Mouse (Mus musculus) splenic B cell, adult 2 months (primary cell): ENCODE data around the gene Oard1.

ENCODE experiments used
- DNase-seq: peaks from one replicate; pipeline ENCODE4 v3.0.0-alpha.2; 2011; ENCODE audit warnings: low read depth, low spot score
- H3K27me3 ChIP-seq: 2 replicates; pipeline ENCODE4 v1.6.1; 2012; ENCODE audit warnings: mild to moderate bottlenecking, low read length, moderate library complexity, mixed read lengths; ENCODE audit not compliant: control insufficient read depth, poor library complexity, insufficient read depth, severe bottlenecking
- H3K36me3 ChIP-seq: 2 replicates; pipeline ENCODE4 v1.6.1; 2012; ENCODE audit warnings: mild to moderate bottlenecking, low read length, moderate library complexity, mixed read lengths; ENCODE audit not compliant: control insufficient read depth, poor library complexity, insufficient read depth, severe bottlenecking

Gene Oard1

GRCm38 (mm10) chr17:48409380-48410298 is at the start of gene Oard1, which contains the start of gene Nfya:
Gene Oard1, plus strand, starts transcription at chr17:48410014.
Gene Nfya, minus strand, starts transcription at chr17:48409906.
- Histone ChIP-seq H3K36me3 (peaks cover 8% of the 10 kb centered on the region), H3K27me3 (no peaks in the 10 kb centered on the region)
- peak; percentile 100 for DNase-seq

GRCm38 (mm10) chr17:48360462-48360861 is 49.4 kb upstream of the Oard1 start:
- Histone ChIP-seq H3K27me3 (no peaks in the 10 kb centered on the region), H3K36me3 (no peaks in the 10 kb centered on the region)
- DNase-seq: no peak

GRCm38 (mm10) chr17:48362346-48362745 is 47.5 kb upstream of the Oard1 start:
- no peaks in the 10 kb centered on the region for H3K27me3 ChIP-seq
- DNase-seq: no peak
- H3K36me3 ChIP-seq: no peaks in the 10 kb centered on the region

- no peaks in the 10 kb centered on the region for H3K27me3 ChIP-seq
Observed at GRCm38 (mm10) chr17:48362966-48363365, 46.8 kb upstream of the Oard1 start.

GRCm38 (mm10) chr17:48363421-48363965 is 46.3 kb upstream of the Oard1 start:
- H3K27me3 ChIP-seq: no peaks in the 10 kb centered on the region
- DNase-seq: no peak
- H3K36me3 ChIP-seq: no peaks in the 10 kb centered on the region

More at GRCm38 (mm10) chr17:48362966-48363365, 46.8 kb upstream of the Oard1 start:
- no peaks in the 10 kb centered on the region for H3K36me3 ChIP-seq
- DNase-seq: no peak

GRCm38 (mm10) chr17:48365511-48366155 is 44.2 kb upstream of the Oard1 start:
- Histone ChIP-seq H3K36me3 (no peaks in the 10 kb centered on the region), H3K27me3 (no peaks in the 10 kb centered on the region)
- no peak for DNase-seq

GRCm38 (mm10) chr17:48366806-48367205 is 43.0 kb upstream of the Oard1 start:
- DNase-seq: no peak
- Histone ChIP-seq H3K27me3 (no peaks in the 10 kb centered on the region), H3K36me3 (no peaks in the 10 kb centered on the region)

- DNase-seq: no peak
- Histone ChIP-seq H3K36me3 (no peaks in the 10 kb centered on the region), H3K27me3 (no peaks in the 10 kb centered on the region)
Observed at GRCm38 (mm10) chr17:48371621-48372020, 38.2 kb upstream of the Oard1 start.

GRCm38 (mm10) chr17:48372987-48373386 is 36.8 kb upstream of the Oard1 start:
- no peak for DNase-seq
- H3K36me3 ChIP-seq: no peaks in the 10 kb centered on the region
- no peaks in the 10 kb centered on the region for H3K27me3 ChIP-seq

GRCm38 (mm10) chr17:48376102-48376501 is 33.7 kb upstream of the Oard1 start:
- Histone ChIP-seq H3K36me3 (no peaks in the 10 kb centered on the region), H3K27me3 (no peaks in the 10 kb centered on the region)
- no peak for DNase-seq

GRCm38 (mm10) chr17:48379050-48379449 is 30.8 kb upstream of the Oard1 start:
- no peaks in the 10 kb centered on the region for H3K36me3 ChIP-seq
- no peaks in the 10 kb centered on the region for H3K27me3 ChIP-seq
- DNase-seq: no peak

GRCm38 (mm10) chr17:48385786-48386461 is 23.9 kb upstream of the Oard1 start:
- Histone ChIP-seq H3K27me3 (no peaks in the 10 kb centered on the region), H3K36me3 (peaks cover 9% of the 10 kb centered on the region)
- no peak for DNase-seq

GRCm38 (mm10) chr17:48388666-48389065 is 21.1 kb upstream of the Oard1 start:
- DNase-seq: no peak
- Histone ChIP-seq H3K36me3 (peaks cover 23% of the 10 kb centered on the region), H3K27me3 (no peaks in the 10 kb centered on the region)

GRCm38 (mm10) chr17:48389442-48389841 is 20.4 kb upstream of the Oard1 start:
- DNase-seq: no peak

More at GRCm38 (mm10) chr17:48389442-48389841, 20.4 kb upstream of the Oard1 start:
- peaks cover 25% of the 10 kb centered on the region for H3K36me3 ChIP-seq
- no peaks in the 10 kb centered on the region for H3K27me3 ChIP-seq
